Mouse (Mus musculus): ENCODE measurements at regions not wholly inside any gene's neighbourhood (a gene's known extent, or its start where the extent isn't known, plus 50 kb on each side); places are given as distances from the start of the nearest gene placed in this dataset.

GRCm38 (mm10) chr12:107124263-107124885 is 364.1 kb upstream of the 3110018I06Rik start:
- H3K4me2 ChIP-seq, result no peak overlapping the region
- ATAC-seq (ENCODE audit: low read depth), result no peak
- no peaks in the 10 kb centered on the region for H3K27me3 ChIP-seq
- no peaks in the 10 kb centered on the region for H3K36me3 ChIP-seq
- H3K4me1 ChIP-seq (replicated peaks), result peaks cover 18% of the 10 kb centered on the region
- H3K4me3 ChIP-seq, result no peak overlapping the region
- WGBS, result 87% methylated on average over 17 of the region's 17 CpGs
- H3K9me3 ChIP-seq, result no peaks in the 10 kb centered on the region
- H3K27ac ChIP-seq (replicated peaks), result no peak overlapping the region
- no peak overlapping the region for H3K9ac ChIP-seq

GRCm38 (mm10) chr12:107125201-107125600 is 363.2 kb upstream of the 3110018I06Rik start:
- Histone ChIP-seq H3K9ac (no peak overlapping the region), H3K36me3 (no peaks in the 10 kb centered on the region), H3K27ac (replicated peaks) (no peak overlapping the region), H3K4me3 (no peak overlapping the region), H3K27me3 (no peaks in the 10 kb centered on the region), H3K9me3 (no peaks in the 10 kb centered on the region), H3K4me1 (replicated peaks) (peaks cover 18% of the 10 kb centered on the region), H3K4me2 (no peak overlapping the region)
- ATAC-seq (ENCODE audit: low read depth), result no peak
- WGBS, result 59% methylated on average over 7 of the region's 7 CpGs

GRCm38 (mm10) chr12:107126056-107126455 is 362.4 kb upstream of the 3110018I06Rik start:
- Histone ChIP-seq H3K9me3 (no peaks in the 10 kb centered on the region), H3K27me3 (no peaks in the 10 kb centered on the region), H3K4me1 (replicated peaks) (peaks cover 18% of the 10 kb centered on the region), H3K27ac (replicated peaks) (no peak overlapping the region), H3K9ac (no peak overlapping the region), H3K4me2 (no peak overlapping the region), H3K4me3 (no peak overlapping the region), H3K36me3 (no peaks in the 10 kb centered on the region)
- no peak for ATAC-seq (ENCODE audit: low read depth)
- WGBS, result 74% methylated on average over 10 of the region's 10 CpGs

- H3K27ac ChIP-seq (replicated peaks), result no peak overlapping the region
- H3K4me1 ChIP-seq (replicated peaks), result peaks cover 13% of the 10 kb centered on the region
- 87% methylated on average over 3 of the region's 3 CpGs for WGBS
- H3K9me3 ChIP-seq, result no peaks in the 10 kb centered on the region
- H3K27me3 ChIP-seq, result no peaks in the 10 kb centered on the region
- H3K9ac ChIP-seq, result no peak overlapping the region
- no peak overlapping the region for H3K4me2 ChIP-seq
- H3K36me3 ChIP-seq, result no peaks in the 10 kb centered on the region
- H3K4me3 ChIP-seq, result no peak overlapping the region
- no peak for ATAC-seq (ENCODE audit: low read depth)
These were observed 360.8 kb upstream of the 3110018I06Rik start for GRCm38 (mm10) chr12:107127591-107127990.

GRCm38 (mm10) chr12:107129232-107129631 is 359.2 kb upstream of the 3110018I06Rik start:
- no peak overlapping the region for H3K4me3 ChIP-seq
- no peaks in the 10 kb centered on the region for H3K36me3 ChIP-seq
- no peak overlapping the region for H3K4me2 ChIP-seq
- H3K9me3 ChIP-seq, result no peaks in the 10 kb centered on the region
- 63% methylated on average over 6 of the region's 6 CpGs for WGBS
- H3K9ac ChIP-seq, result no peak overlapping the region
- H3K27ac ChIP-seq (replicated peaks), result no peak overlapping the region
- H3K4me1 ChIP-seq (replicated peaks), result peaks cover 15% of the 10 kb centered on the region
- no peak for ATAC-seq (ENCODE audit: low read depth)
- no peaks in the 10 kb centered on the region for H3K27me3 ChIP-seq

- Histone ChIP-seq H3K27ac (replicated peaks) (no peak overlapping the region), H3K4me3 (no peak overlapping the region), H3K4me1 (replicated peaks) (peaks cover 7% of the 10 kb centered on the region; the same call in 1 of the 2 replicates), H3K27me3 (0 out of 2 replicates have a peak, but pooled peaks cover 3% of the 10 kb centered on the region), H3K9me3 (no peaks in the 10 kb centered on the region), H3K36me3 (no peaks in the 10 kb centered on the region), H3K9ac (no peak overlapping the region), H3K4me2 (no peak overlapping the region)
- 73% methylated on average over 7 of the region's 7 CpGs for WGBS
- no peak for ATAC-seq (ENCODE audit: low read depth)
These were observed 357.1 kb upstream of the 3110018I06Rik start for GRCm38 (mm10) chr12:107131351-107131750.

- no peak overlapping the region for H3K4me3 ChIP-seq
- no peak overlapping the region for H3K9ac ChIP-seq
- no peak overlapping the region for H3K4me2 ChIP-seq
- no peaks in the 10 kb centered on the region for H3K36me3 ChIP-seq
- H3K9me3 ChIP-seq, result no peaks in the 10 kb centered on the region
- no peak for ATAC-seq (ENCODE audit: low read depth)
- 76% methylated on average over 6 of the region's 6 CpGs for WGBS
- no peak overlapping the region for H3K27ac ChIP-seq (replicated peaks)
- 0 out of 2 replicates have a peak, but pooled peaks cover 3% of the 10 kb centered on the region for H3K27me3 ChIP-seq
- H3K4me1 ChIP-seq (replicated peaks), result peaks cover 7% of the 10 kb centered on the region; the same call in 1 of the 2 replicates
These were observed 356.6 kb upstream of the 3110018I06Rik start for GRCm38 (mm10) chr12:107131841-107132240.

GRCm38 (mm10) chr12:107132501-107132900 is 355.9 kb upstream of the 3110018I06Rik start:
- Histone ChIP-seq H3K27me3 (0 out of 2 replicates have a peak, but pooled peaks cover 3% of the 10 kb centered on the region), H3K4me1 (replicated peaks) (peaks cover 7% of the 10 kb centered on the region; the same call in 1 of the 2 replicates), H3K9ac (no peak overlapping the region), H3K27ac (replicated peaks) (no peak overlapping the region), H3K36me3 (no peaks in the 10 kb centered on the region), H3K4me3 (no peak overlapping the region), H3K4me2 (no peak overlapping the region), H3K9me3 (no peaks in the 10 kb centered on the region)
- no peak for ATAC-seq (ENCODE audit: low read depth)
- WGBS, result 87% methylated on average over 3 of the region's 3 CpGs

- Histone ChIP-seq H3K9ac (no peak overlapping the region), H3K4me2 (no peak overlapping the region), H3K27me3 (peaks cover 3% of the 10 kb centered on the region; the same call in 1 of the 2 replicates), H3K36me3 (no peaks in the 10 kb centered on the region), H3K4me3 (no peak overlapping the region), H3K4me1 (replicated peaks) (0 out of 2 replicates have a peak, but pooled peaks cover 3% of the 10 kb centered on the region), H3K27ac (replicated peaks) (no peak overlapping the region), H3K9me3 (no peaks in the 10 kb centered on the region)
- WGBS, result 86% methylated on average over 3 of the region's 3 CpGs
- ATAC-seq (ENCODE audit: low read depth), result no peak
These were observed 354.1 kb upstream of the 3110018I06Rik start for GRCm38 (mm10) chr12:107134353-107134752.

- H3K4me2 ChIP-seq, result no peak overlapping the region
- H3K27ac ChIP-seq (replicated peaks), result no peak overlapping the region
- peaks cover 3% of the 10 kb centered on the region; the same call in 1 of the 2 replicates for H3K27me3 ChIP-seq
- no peaks in the 10 kb centered on the region for H3K36me3 ChIP-seq
- H3K9me3 ChIP-seq, result no peaks in the 10 kb centered on the region
- no peaks in the 10 kb centered on the region for H3K4me1 ChIP-seq (replicated peaks)
- WGBS, result 94% methylated on average over 8 of the region's 8 CpGs
- H3K9ac ChIP-seq, result no peak overlapping the region
- no peak overlapping the region for H3K4me3 ChIP-seq
- no peak for ATAC-seq (ENCODE audit: low read depth)
These were observed 349.6 kb upstream of the 3110018I06Rik start for GRCm38 (mm10) chr12:107138677-107139400.

GRCm38 (mm10) chr12:107140957-107141595 is 347.4 kb upstream of the 3110018I06Rik start:
- H3K4me2 ChIP-seq, result no peak overlapping the region
- no peaks in the 10 kb centered on the region for H3K9me3 ChIP-seq
- H3K27ac ChIP-seq (replicated peaks), result no peak overlapping the region
- H3K36me3 ChIP-seq, result no peaks in the 10 kb centered on the region
- 82% methylated on average over 9 of the region's 9 CpGs for WGBS
- no peak overlapping the region for H3K4me3 ChIP-seq
- H3K9ac ChIP-seq, result no peak overlapping the region
- no peak for ATAC-seq (ENCODE audit: low read depth)
- H3K4me1 ChIP-seq (replicated peaks), result no peaks in the 10 kb centered on the region
- H3K27me3 ChIP-seq, result no peaks in the 10 kb centered on the region; the same call in 1 of the 2 replicates

- Histone ChIP-seq H3K27me3 (no peaks in the 10 kb centered on the region; the same call in 1 of the 2 replicates), H3K27ac (replicated peaks) (no peak overlapping the region), H3K4me1 (replicated peaks) (no peaks in the 10 kb centered on the region), H3K4me3 (no peak overlapping the region), H3K9me3 (no peaks in the 10 kb centered on the region), H3K4me2 (no peak overlapping the region), H3K36me3 (no peaks in the 10 kb centered on the region), H3K9ac (no peak overlapping the region)
- no peak for ATAC-seq (ENCODE audit: low read depth)
- WGBS, result 86% methylated on average over 6 of the region's 6 CpGs
These were observed 346.2 kb upstream of the 3110018I06Rik start for GRCm38 (mm10) chr12:107142226-107142625.
